Mouse (Mus musculus): ENCODE data around the gene Pdxp. TPM values are rescaled to one million over a fixed set of nuclear protein-coding genes. Genes with fewer than 3 reads are reported as not detected.
A peak's percentile ranks its signal among the peaks of the same experiment; 100 is the strongest.
"Not testable (repeated sequence)": the region's sequence is repeated elsewhere in the genome, so short reads cannot be mapped to it uniquely, and the experiment has no call there.

Pdxp gene
- total and polyA plus RNA-seq, 3 experiments, result 2.8 to 9.8 (median 5.4) TPM

DNA sequence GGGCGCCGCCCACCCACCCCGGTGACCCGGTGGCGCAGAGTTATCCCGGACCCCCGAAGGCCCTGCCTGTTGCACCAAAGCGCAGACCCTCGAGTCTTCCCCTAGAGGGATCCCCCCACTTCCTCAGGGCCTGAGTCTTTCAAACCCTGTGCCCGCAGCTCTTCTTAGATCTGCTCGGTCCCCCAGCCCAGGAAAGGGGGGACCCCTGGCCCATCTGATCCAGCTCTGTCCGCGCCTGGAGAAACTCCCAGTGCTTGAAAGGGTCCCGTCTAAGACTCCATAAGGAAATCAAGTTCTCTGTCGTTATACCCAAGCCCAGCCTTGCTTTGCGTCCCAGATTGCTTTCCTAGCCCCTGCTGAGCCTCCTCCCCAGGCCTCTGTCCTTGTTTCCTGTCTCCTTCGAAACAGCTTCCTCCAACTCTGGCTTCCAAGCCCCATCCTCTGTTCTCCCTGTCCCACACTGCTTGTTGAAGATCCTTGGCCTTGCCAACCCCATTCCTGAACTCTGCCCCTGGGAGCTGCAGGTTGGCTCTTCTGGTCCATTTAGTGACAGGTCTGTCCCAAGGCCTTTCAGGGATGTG, 35.8 kb upstream of the Pdxp start:
- Histone ChIP-seq H3K4me2 (ENCODE audit: insufficient read depth, low read depth, poor library complexity, severe bottlenecking) (peak overlapping the region; percentile 66), H3K27ac (ENCODE audit: insufficient read depth, low read depth) (no peak overlapping the region), H3K9ac (ENCODE audit: insufficient read depth, low read depth) (peak overlapping the region; percentile 90), H3K4me1 (ENCODE audit: control insufficient read depth in 1 of 2, insufficient read depth in 2 of 2) (peaks cover 0 to 28% of the 10 kb centered on the region in 2 experiments; a peak in 2 of 4 replicates), H3K27me3 (replicated peaks) (peaks cover 24% of the 10 kb centered on the region), H3K36me3 (replicated peaks in 1 of 2; ENCODE audit: control insufficient read depth in 1 of 2, insufficient read depth in 1 of 2, low read length in 1 of 2) (peaks cover 25 to 38% of the 10 kb centered on the region in 2 experiments), H3K79me2 (replicated peaks; ENCODE audit: control insufficient read depth, extremely low read depth, insufficient read depth, poor library complexity, severe bottlenecking) (0 out of 2 replicates have a peak, but pooled peaks cover 4% of the 10 kb centered on the region), H3K9me3 (replicated peaks; ENCODE audit: low read length) (no peaks in the 10 kb centered on the region), H3K4me3 (replicated peaks in 1 of 3; ENCODE audit: low read depth in 2 of 3, low read length in 2 of 3, poor library complexity in 1 of 3) (peak overlapping the region; percentile 49 to 75 (median 68))
- DNase-seq (ENCODE audit: extremely low read depth), result no peak
- dilution Hi-C loops (cut with MboI; ENCODE audit: extremely low pct_ligation_motif_present, extremely low pct_unique_long_range_greater_than_20kb, low sequenced_read_pairs), result no loop called here
- in situ Hi-C loops (cut with MboI; ENCODE audit: low pct_ligation_motif_present, low pct_unique_long_range_greater_than_20kb, low sequenced_read_pairs), result no loop called here
- TF ChIP-seq ZMIZ1 (IDR thresholded peaks at IDR 0.05; ENCODE audit: low read depth, low read length) (no peak), ZKSCAN1 (IDR thresholded peaks at IDR 0.05; ENCODE audit: borderline replicate concordance, low read depth, low read length) (no peak), KAT2A (IDR thresholded peaks at IDR 0.05; ENCODE audit: insufficient replicate concordance, low read length) (no peak), POLR2AphosphoS2 (IDR thresholded peaks at IDR 0.05; ENCODE audit: low read depth, low read length) (no peak), NELFE (IDR thresholded peaks at IDR 0.05; ENCODE audit: low read depth, low read length) (no peak), TCF12 (IDR thresholded peaks at IDR 0.05; ENCODE audit: low read depth, low read length) (no peak), PAX5 (IDR thresholded peaks at IDR 0.05; ENCODE audit: low read length) (no peak), RCOR1 (conservative IDR thresholded peaks at IDR 0.05; ENCODE audit: low read depth, low read length) (no peak), CTCF (conservative IDR thresholded peaks at IDR 0.05 in 1 of 2, IDR thresholded peaks at IDR 0.05 in 1 of 2; ENCODE audit: low read depth in 2 of 2, low read length in 2 of 2) (no peak)

- in situ Hi-C loops (cut with MboI; ENCODE audit: low pct_ligation_motif_present, low pct_unique_long_range_greater_than_20kb, low sequenced_read_pairs); H3K4me2 ChIP-seq (ENCODE audit: insufficient read depth, low read depth, poor library complexity, severe bottlenecking); H3K9ac ChIP-seq (ENCODE audit: insufficient read depth, low read depth); H3K4me3 ChIP-seq (replicated peaks in 1 of 3; ENCODE audit: low read depth in 2 of 3, low read length in 2 of 3, poor library complexity in 1 of 3); H3K27ac ChIP-seq (ENCODE audit: insufficient read depth, low read depth); dilution Hi-C loops (cut with MboI; ENCODE audit: extremely low pct_ligation_motif_present, extremely low pct_unique_long_range_greater_than_20kb, low sequenced_read_pairs); H3K9me3 ChIP-seq (replicated peaks; ENCODE audit: low read length); DNase-seq (ENCODE audit: extremely low read depth); H3K79me2 ChIP-seq (replicated peaks; ENCODE audit: control insufficient read depth, extremely low read depth, insufficient read depth, poor library complexity, severe bottlenecking): not testable (repeated sequence)
- Histone ChIP-seq H3K36me3 (replicated peaks in 1 of 2; ENCODE audit: control insufficient read depth in 1 of 2, insufficient read depth in 1 of 2, low read length in 1 of 2) (peaks cover 35 to 48% of the 10 kb centered on the region in 2 experiments), H3K27me3 (replicated peaks) (peaks cover 18% of the 10 kb centered on the region), H3K4me1 (ENCODE audit: control insufficient read depth in 1 of 2, insufficient read depth in 2 of 2) (peaks cover 0 to 28% of the 10 kb centered on the region in 2 experiments; a peak in 2 of 4 replicates)
- TF ChIP-seq BHLHE40 (IDR thresholded peaks at IDR 0.05; ENCODE audit: low read depth, low read length), result 0 out of 2 replicates have a peak, but pooled peaks have one; percentile 16
Observed at GRCm38 (mm10) chr15:78878792-78879516, 34.8 kb upstream of the Pdxp start.

- H3K27me3 ChIP-seq (replicated peaks), result peaks cover 4% of the 10 kb centered on the region
- peaks cover 46 to 61% of the 10 kb centered on the region in 2 experiments for H3K36me3 ChIP-seq (replicated peaks in 1 of 2; ENCODE audit: control insufficient read depth in 1 of 2, insufficient read depth in 1 of 2, low read length in 1 of 2)
- peaks cover 0 to 28% of the 10 kb centered on the region in 2 experiments; a peak in 2 of 4 replicates for H3K4me1 ChIP-seq (ENCODE audit: control insufficient read depth in 1 of 2, insufficient read depth in 2 of 2)
- TF ChIP-seq CHD2 (IDR thresholded peaks at IDR 0.05; ENCODE audit: low read length) (no peak), SIN3A (IDR thresholded peaks at IDR 0.05; ENCODE audit: low read length) (no peak), CHD1 (IDR thresholded peaks at IDR 0.05; ENCODE audit: low read depth, low read length) (no peak), RAD21 (IDR thresholded peaks at IDR 0.05; ENCODE audit: low read depth, low read length) (no peak), USF2 (conservative IDR thresholded peaks at IDR 0.05; ENCODE audit: low read depth, low read length) (no peak), NELFE (IDR thresholded peaks at IDR 0.05; ENCODE audit: low read depth, low read length) (no peak), ZKSCAN1 (IDR thresholded peaks at IDR 0.05; ENCODE audit: borderline replicate concordance, low read depth, low read length) (no peak), KAT2A (IDR thresholded peaks at IDR 0.05; ENCODE audit: insufficient replicate concordance, low read length) (no peak), RCOR1 (conservative IDR thresholded peaks at IDR 0.05; ENCODE audit: low read depth, low read length) (no peak), EP300 (IDR thresholded peaks at IDR 0.05; ENCODE audit: low read length) (no peak)
- dilution Hi-C loops (cut with MboI; ENCODE audit: extremely low pct_ligation_motif_present, extremely low pct_unique_long_range_greater_than_20kb, low sequenced_read_pairs) (no loop called here), in situ Hi-C loops (cut with MboI; ENCODE audit: low pct_ligation_motif_present, low pct_unique_long_range_greater_than_20kb, low sequenced_read_pairs) (no loop called here)
- 0 out of 2 replicates have a peak, but pooled peaks cover 4% of the 10 kb centered on the region for H3K79me2 ChIP-seq (replicated peaks; ENCODE audit: control insufficient read depth, extremely low read depth, insufficient read depth, poor library complexity, severe bottlenecking)
- no peak overlapping the region for H3K4me2 ChIP-seq (ENCODE audit: insufficient read depth, low read depth, poor library complexity, severe bottlenecking)
- no peak for DNase-seq (ENCODE audit: extremely low read depth)
- H3K27ac ChIP-seq (ENCODE audit: insufficient read depth, low read depth), result no peak overlapping the region
- no peak overlapping the region for H3K9ac ChIP-seq (ENCODE audit: insufficient read depth, low read depth)
- H3K4me3 ChIP-seq (replicated peaks in 1 of 3; ENCODE audit: low read depth in 2 of 3, low read length in 2 of 3, poor library complexity in 1 of 3), result no peak overlapping the region
- H3K9me3 ChIP-seq (replicated peaks; ENCODE audit: low read length), result no peaks in the 10 kb centered on the region
Observed at GRCm38 (mm10) chr15:78880432-78880831, 33.3 kb upstream of the Pdxp start.
